Mouse (Mus musculus) thymus, adult 2 months (tissue): ENCODE data around the gene Ttc13. TPM values are rescaled to one million over a fixed set of nuclear protein-coding genes. Genes with fewer than 3 reads are reported as not detected.
A peak's percentile ranks its signal among the peaks of the same experiment; 100 is the strongest.

Experiments used
- DNase-seq: peaks from one replicate; pipeline ENCODE4 v3.0.0; 2021
- H3K27ac ChIP-seq: fragments of 200-500 bp; 2 replicates; pipeline ENCODE4 v1.5.1; 2012; ENCODE audit warnings: low read length, control low read depth; ENCODE audit not compliant: control insufficient read depth, insufficient read depth
- H3K27me3 ChIP-seq: fragments of 200-500 bp; 2 replicates; pipeline ENCODE4 v1.6.1; 2012; ENCODE audit warnings: mild to moderate bottlenecking, low read length, moderate library complexity, mixed read lengths; ENCODE audit not compliant: control insufficient read depth, insufficient read depth
- H3K36me3 ChIP-seq: fragments of 200-500 bp; 2 replicates; pipeline ENCODE4 v1.6.1; 2012; ENCODE audit warnings: mild to moderate bottlenecking, low read length, moderate library complexity; ENCODE audit not compliant: control insufficient read depth, insufficient read depth
- H3K4me1 ChIP-seq: fragments of 200-500 bp; replicated peaks from 2 replicates; pipeline ENCODE4 v1.6.1; 2012; ENCODE audit warnings: low read length; ENCODE audit not compliant: control insufficient read depth, insufficient read depth
- H3K4me3 ChIP-seq: fragments of 200-500 bp; 2 replicates; pipeline ENCODE4 v1.5.1; 2012; ENCODE audit warnings: mild to moderate bottlenecking, low read length, control low read depth, moderate library complexity; ENCODE audit not compliant: control insufficient read depth, insufficient read depth
- CTCF ChIP-seq: fragments of 200-500 bp; IDR thresholded peaks from 2 replicates; pipeline ENCODE4 v1.5.1; 2012; ENCODE audit warnings: mild to moderate bottlenecking, control low read depth, low read length, moderate library complexity, borderline replicate concordance; ENCODE audit not compliant: control insufficient read depth, poor library complexity, insufficient read depth; ENCODE audit errors: extremely low read depth
- POLR2A ChIP-seq: fragments of 200-500 bp; IDR thresholded peaks from 2 replicates; pipeline ENCODE4 v1.6.1; 2012; ENCODE audit warnings: mild to moderate bottlenecking, low read length, control low read depth, moderate library complexity; ENCODE audit not compliant: control insufficient read depth, poor library complexity, insufficient read depth; ENCODE audit errors: extremely low read depth
- WGBS: fragments of 180-500 bp; shearing (Covaris S2); methylation state at CpG from one replicate; pipeline ENCODE4 v1.1.7; 2018; 5-methylcytosine and 5-hydroxymethylcytosine counted together
- polyA plus RNA-seq: library from polyadenylated mRNA; depleted of rRNA; stranded (reverse); fragments of >200 nt; gene quantifications from 2 replicates; pipeline ENCODE4 v1.2.3, GENCODE M21; 2012

Gene Ttc13
- polyA plus RNA-seq, 1 experiment: 49.8 TPM

- H3K27ac ChIP-seq: no peak overlapping the region
- no peaks in the 10 kb centered on the region for H3K4me1 ChIP-seq
- WGBS: 91% methylated on average over 6 of the region's 6 CpGs
- H3K27me3 ChIP-seq: no peaks in the 10 kb centered on the region
- no peak for TF ChIP-seq POLR2A
- no peak for TF ChIP-seq CTCF
- no peak for DNase-seq
- no peak overlapping the region for H3K4me3 ChIP-seq
- peaks cover 35% of the 10 kb centered on the region for H3K36me3 ChIP-seq
These were observed 8.6 kb downstream of the Ttc13 start for GRCm38 (mm10) chr8:124713207-124713606.

- no peaks in the 10 kb centered on the region for H3K27me3 ChIP-seq
- no peak for DNase-seq
- no peak overlapping the region for H3K27ac ChIP-seq
- WGBS: 98% methylated on average over 8 of the region's 8 CpGs
- H3K4me1 ChIP-seq: peaks cover 32% of the 10 kb centered on the region
- no peak overlapping the region for H3K4me3 ChIP-seq
- peaks cover 20% of the 10 kb centered on the region for H3K36me3 ChIP-seq
- TF ChIP-seq POLR2A (no peak), CTCF (no peak)
These were observed 16.0 kb downstream of the Ttc13 start for GRCm38 (mm10) chr8:124705823-124706222.

- H3K36me3 ChIP-seq: peaks cover 13% of the 10 kb centered on the region
- H3K27me3 ChIP-seq: no peaks in the 10 kb centered on the region
- 95% methylated on average over 4 of the region's 4 CpGs for WGBS
- TF ChIP-seq POLR2A (no peak), CTCF (no peak)
- peaks cover 46% of the 10 kb centered on the region for H3K4me1 ChIP-seq
- no peak overlapping the region for H3K4me3 ChIP-seq
- DNase-seq: no peak
- no peak overlapping the region for H3K27ac ChIP-seq
These were observed 17.4 kb downstream of the Ttc13 start for GRCm38 (mm10) chr8:124704376-124704775.

GRCm38 (mm10) chr8:124703526-124703925 is 18.3 kb downstream of the Ttc13 start:
- TF ChIP-seq POLR2A: no peak
- TF ChIP-seq CTCF: no peak
- peaks cover 7% of the 10 kb centered on the region; the same call in 1 of the 2 replicates for H3K36me3 ChIP-seq
- H3K4me1 ChIP-seq: peaks cover 48% of the 10 kb centered on the region
- no peaks in the 10 kb centered on the region for H3K27me3 ChIP-seq
- 29% methylated on average over 4 of the region's 4 CpGs for WGBS
- peak; percentile 55 for DNase-seq
- H3K27ac ChIP-seq: peak overlapping the region; percentile 100
- no peak overlapping the region for H3K4me3 ChIP-seq

GRCm38 (mm10) chr8:124702183-124702582 is 19.6 kb downstream of the Ttc13 start:
- H3K4me3 ChIP-seq: no peak overlapping the region
- peak overlapping the region; percentile 100 for H3K27ac ChIP-seq
- no peak for DNase-seq
- H3K27me3 ChIP-seq: no peaks in the 10 kb centered on the region
- 88% methylated on average over 3 of the region's 3 CpGs for WGBS
- H3K36me3 ChIP-seq: peaks cover 7% of the 10 kb centered on the region
- no peak for TF ChIP-seq CTCF
- TF ChIP-seq POLR2A: no peak
- H3K4me1 ChIP-seq: peaks cover 48% of the 10 kb centered on the region

- TF ChIP-seq POLR2A: peak; percentile 60; the same call in 1 of the 2 replicates
- 0 out of 2 replicates have a peak, but pooled peaks have one; percentile 48 for TF ChIP-seq CTCF
- Histone ChIP-seq H3K4me1 (peaks cover 48% of the 10 kb centered on the region), H3K36me3 (no peaks in the 10 kb centered on the region; the same call in 1 of the 2 replicates), H3K27ac (peak overlapping the region; percentile 100), H3K4me3 (no peak overlapping the region), H3K27me3 (no peaks in the 10 kb centered on the region)
- 7% methylated on average over 9 of the region's 9 CpGs for WGBS
- peak; percentile 78 for DNase-seq
These were observed 20.8 kb downstream of the Ttc13 start for GRCm38 (mm10) chr8:124701023-124701422.

GRCm38 (mm10) chr8:124700271-124700670 is 21.5 kb downstream of the Ttc13 start:
- H3K36me3 ChIP-seq: no peaks in the 10 kb centered on the region; the same call in 1 of the 2 replicates
- DNase-seq: peak; percentile 37
- peak overlapping the region; percentile 100 for H3K27ac ChIP-seq
- 33% methylated on average over 5 of the region's 5 CpGs for WGBS
- TF ChIP-seq POLR2A: no peak
- no peaks in the 10 kb centered on the region for H3K27me3 ChIP-seq
- H3K4me1 ChIP-seq: peaks cover 48% of the 10 kb centered on the region
- H3K4me3 ChIP-seq: no peak overlapping the region
